Mouse (Mus musculus) hindbrain, embryonic 16.5 days (tissue): ENCODE results near the gene Sac3d1. TPM values are rescaled to one million over a fixed set of nuclear protein-coding genes. Genes with fewer than 3 reads are reported as not detected.
"Not testable (repeated sequence)": the region's sequence is repeated elsewhere in the genome, so short reads cannot be mapped to it uniquely, and the experiment has no call there.

ENCODE experiments used
- ATAC-seq: fragments of 200-750 bp; cut with Nextera tagmentation; 2 replicates; pipeline ENCODE4 v1.8.0; 2017; ENCODE audit warnings: moderate TSS enrichment, moderate library complexity
- H3K27ac ChIP-seq: fragments of 300-500 bp; sonication (generic); 2 replicates; pipeline ENCODE4 v1.5.1; 2014; ENCODE audit warnings: low read depth, mild to moderate bottlenecking, control low read depth, low read length, moderate library complexity
- H3K27me3 ChIP-seq: fragments of 300-500 bp; sonication (generic); replicated peaks from 2 replicates; pipeline ENCODE4 v1.6.1; 2014; ENCODE audit warnings: low read length; ENCODE audit not compliant: control insufficient read depth, insufficient read depth
- H3K36me3 ChIP-seq: fragments of 300-500 bp; sonication (generic); 2 replicates; pipeline ENCODE4 v1.6.1; 2014; ENCODE audit warnings: mild to moderate bottlenecking, low read length, moderate library complexity, mixed read lengths; ENCODE audit not compliant: control insufficient read depth, insufficient read depth
- H3K4me1 ChIP-seq: fragments of 300-500 bp; sonication (generic); 2 replicates; pipeline ENCODE4 v1.6.1; 2014; ENCODE audit warnings: low read depth, low read length; ENCODE audit not compliant: control insufficient read depth, insufficient read depth
- H3K4me2 ChIP-seq: fragments of 300-500 bp; sonication (generic); 2 replicates; pipeline ENCODE4 v1.6.1; 2014; ENCODE audit warnings: mild to moderate bottlenecking, low read length, control low read depth, moderate library complexity
- H3K4me3 ChIP-seq: fragments of 300-500 bp; sonication (generic); 2 replicates; pipeline ENCODE4 v1.5.1; 2014; ENCODE audit warnings: mild to moderate bottlenecking, low read length, control low read depth, moderate library complexity
- H3K9ac ChIP-seq: fragments of 300-500 bp; sonication (generic); 2 replicates; pipeline ENCODE4 v1.6.1; 2014; ENCODE audit warnings: low read depth, mild to moderate bottlenecking, control low read depth, low read length, moderate library complexity
- H3K9me3 ChIP-seq: fragments of 300-500 bp; sonication (generic); 2 replicates; pipeline ENCODE4 v1.6.1; 2014; ENCODE audit warnings: mild to moderate bottlenecking, low read length, moderate library complexity; ENCODE audit not compliant: control insufficient read depth
- WGBS: fragments of 180-500 bp; shearing (Covaris S2); extraction: QIAGEN DNeasy Blood & Tissue Kit; methylation state at CpG from one replicate; pipeline ENCODE4 v1.1.7; 2014; 5-methylcytosine and 5-hydroxymethylcytosine counted together
- polyA plus RNA-seq: library from polyadenylated mRNA; unstranded; fragments of >200 nt; fragmentation: Nextera tagmentation; extraction: Ambion mirVana; gene quantifications from 2 replicates; pipeline ENCODE4 v1.2.1, GENCODE M21; 2015

The Sac3d1 gene
- polyA plus RNA-seq, 1 experiment from 2014 or later, result 53.9 TPM

- 6% methylated on average over 16 of the region's 16 CpGs for WGBS
- no peak for ATAC-seq
- peak overlapping the region; percentile 69 for H3K4me2 ChIP-seq
- H3K9ac ChIP-seq, result peak overlapping the region; percentile 71
- peaks cover 11% of the 10 kb centered on the region for H3K4me1 ChIP-seq
- H3K27me3 ChIP-seq, result no peaks in the 10 kb centered on the region
- peak overlapping the region; percentile 53 for H3K4me3 ChIP-seq
- H3K36me3 ChIP-seq, result peaks cover 7% of the 10 kb centered on the region
- H3K9me3 ChIP-seq, result no peaks in the 10 kb centered on the region
- H3K27ac ChIP-seq, result peak overlapping the region; percentile 94
Observed at GRCm38 (mm10) chr19:6140374-6140677, 21.9 kb upstream of the Sac3d1 start.

- H3K9me3 ChIP-seq, result no peaks in the 10 kb centered on the region
- 90% methylated on average over 6 of the region's 6 CpGs for WGBS
- H3K27ac ChIP-seq, result no peak overlapping the region
- H3K9ac ChIP-seq, result peak overlapping the region; percentile 71
- H3K36me3 ChIP-seq, result peaks cover 8% of the 10 kb centered on the region
- peaks cover 11% of the 10 kb centered on the region for H3K4me1 ChIP-seq
- H3K4me3 ChIP-seq, result peak overlapping the region; percentile 53
- peak overlapping the region; percentile 69 for H3K4me2 ChIP-seq
- ATAC-seq, result no peak
- H3K27me3 ChIP-seq, result no peaks in the 10 kb centered on the region
Observed at GRCm38 (mm10) chr19:6139701-6140100, 21.3 kb upstream of the Sac3d1 start.

- Histone ChIP-seq H3K9ac (no peak overlapping the region), H3K4me2 (no peak overlapping the region), H3K4me1 (peaks cover 8% of the 10 kb centered on the region), H3K36me3 (peaks cover 8% of the 10 kb centered on the region), H3K9me3 (no peaks in the 10 kb centered on the region), H3K27ac (no peak overlapping the region), H3K27me3 (no peaks in the 10 kb centered on the region), H3K4me3 (no peak overlapping the region)
- no peak for ATAC-seq
- 87% methylated on average over 3 of the region's 3 CpGs for WGBS
Observed at GRCm38 (mm10) chr19:6136397-6136796, 17.9 kb upstream of the Sac3d1 start.

GRCm38 (mm10) chr19:6133197-6133596, 14.7 kb upstream of the Sac3d1 start:
- not testable (repeated sequence) for H3K36me3 ChIP-seq, H3K4me2 ChIP-seq, H3K4me1 ChIP-seq, H3K9me3 ChIP-seq, H3K27me3 ChIP-seq, H3K27ac ChIP-seq, H3K4me3 ChIP-seq, H3K9ac ChIP-seq
- ATAC-seq, result peak; percentile 15; the same call in 1 of the 2 replicates
- 60% methylated on average over 1 of the region's 1 CpGs for WGBS

- H3K27me3 ChIP-seq, result no peaks in the 10 kb centered on the region
- no peak overlapping the region for H3K9ac ChIP-seq
- H3K4me2 ChIP-seq, result no peak overlapping the region
- no peak overlapping the region for H3K27ac ChIP-seq
- no peaks in the 10 kb centered on the region for H3K4me1 ChIP-seq
- peaks cover 8% of the 10 kb centered on the region for H3K36me3 ChIP-seq
- ATAC-seq, result no peak
- H3K4me3 ChIP-seq, result no peak overlapping the region
- H3K9me3 ChIP-seq, result no peaks in the 10 kb centered on the region
- 78% methylated on average over 7 of the region's 7 CpGs for WGBS
Observed at GRCm38 (mm10) chr19:6132171-6132827, 13.8 kb upstream of the Sac3d1 start.

DNA sequence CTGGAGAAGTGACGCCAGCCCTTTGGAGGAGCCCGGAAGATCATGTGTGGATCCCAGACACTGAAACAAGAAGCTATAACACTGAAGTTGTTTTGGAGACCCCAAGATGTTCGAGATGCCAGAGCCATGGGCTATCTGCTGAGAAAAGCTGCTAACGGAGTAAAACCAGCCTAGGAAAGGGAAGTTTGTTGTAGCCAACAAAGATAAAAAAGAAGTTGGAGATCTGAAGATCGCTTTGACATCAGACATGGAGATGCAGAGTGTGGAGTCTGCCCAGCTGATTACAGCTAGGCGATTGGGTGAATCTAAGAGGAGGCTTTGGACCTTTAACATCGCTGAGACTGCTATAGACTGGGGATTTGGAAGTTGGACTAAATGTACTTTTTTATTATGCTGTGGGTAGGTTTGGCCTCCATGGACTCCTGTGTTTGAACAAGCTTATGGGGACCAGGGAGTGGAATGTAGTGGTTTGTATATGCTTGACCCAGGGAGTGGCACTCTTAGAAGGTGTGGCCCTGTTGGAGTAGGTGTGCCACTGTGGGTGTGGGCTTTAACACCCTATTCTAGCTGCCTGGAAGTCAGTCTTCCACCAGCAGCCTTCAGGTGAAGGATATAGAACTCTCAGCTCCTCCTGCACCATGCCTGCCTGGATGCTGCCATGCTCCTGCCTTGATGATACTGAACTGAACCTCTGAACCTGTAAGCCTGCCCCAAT, 12.1 kb upstream of the Sac3d1 start:
- not testable (repeated sequence) for H3K4me2 ChIP-seq, H3K9ac ChIP-seq, H3K27ac ChIP-seq, H3K36me3 ChIP-seq, H3K9me3 ChIP-seq, H3K4me1 ChIP-seq, H3K27me3 ChIP-seq, H3K4me3 ChIP-seq, ATAC-seq
- WGBS, result 82% methylated on average over 7 of the region's 7 CpGs

GRCm38 (mm10) chr19:6127760-6128341, 9.4 kb upstream of the Sac3d1 start, which contains the start of gene Snx15:
Gene Snx15, minus strand, starts transcription at chr19:6128304.
- Histone ChIP-seq H3K9ac (peak within 1 kb of the TSS; percentile 75), H3K4me1 (no peaks in the 10 kb centered on the region), H3K9me3 (no peaks in the 10 kb centered on the region), H3K4me3 (peak within 1 kb of the TSS; percentile 61), H3K4me2 (peak within 1 kb of the TSS; percentile 61), H3K36me3 (no peaks in the 10 kb centered on the region), H3K27ac (peak within 1 kb of the TSS; percentile 91), H3K27me3 (no peaks in the 10 kb centered on the region)
- WGBS, result under 1% methylated on average over 32 of the region's 32 CpGs
- peak; percentile 96 for ATAC-seq

DNA sequence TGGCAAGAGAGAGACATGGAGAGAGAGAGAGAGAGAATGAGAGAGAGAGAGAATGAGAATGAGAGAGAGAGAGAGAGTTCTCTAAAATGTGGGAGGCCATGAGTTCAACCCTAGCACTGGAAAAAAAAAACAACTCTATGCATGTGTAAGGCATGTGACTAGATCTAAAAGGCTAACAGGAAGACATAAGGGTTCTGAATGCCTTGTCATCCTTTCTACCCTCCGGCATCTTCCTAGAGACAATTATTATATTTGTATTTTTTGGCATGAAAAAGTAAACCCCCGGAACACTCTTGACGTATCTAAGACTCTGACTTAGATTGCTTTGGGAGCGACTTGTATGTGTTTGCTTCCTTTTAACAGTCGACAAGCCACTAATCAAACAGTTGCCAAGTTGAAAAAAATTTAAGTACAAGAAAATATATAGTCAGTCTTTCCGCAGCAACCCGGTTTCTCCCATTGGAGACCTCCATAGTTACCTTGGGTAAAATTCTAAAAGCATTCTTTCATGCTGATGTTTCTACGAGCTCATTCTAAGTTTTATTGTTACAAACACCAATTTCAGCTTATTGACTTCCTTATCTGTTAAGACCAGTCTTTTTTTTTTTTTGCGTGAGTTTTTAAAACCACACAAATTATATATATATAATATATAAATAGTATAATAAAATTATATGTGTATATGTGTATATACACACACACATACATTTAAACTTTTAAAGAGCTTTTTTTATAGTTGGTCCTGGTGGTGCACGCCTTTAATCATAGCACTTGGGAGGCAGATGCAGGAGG, 8.5 kb upstream of the Sac3d1 start:
- ATAC-seq, result no peak
- H3K27me3 ChIP-seq, result no peaks in the 10 kb centered on the region
- H3K4me1 ChIP-seq, result no peaks in the 10 kb centered on the region
- H3K4me3 ChIP-seq, result peak overlapping the region; percentile 61
- peak overlapping the region; percentile 75; the same call in 1 of the 2 replicates for H3K9ac ChIP-seq
- 72% methylated on average over 10 of the region's 10 CpGs for WGBS
- peak overlapping the region; percentile 61 for H3K4me2 ChIP-seq
- no peaks in the 10 kb centered on the region for H3K9me3 ChIP-seq
- peak overlapping the region; percentile 91; the same call in 1 of the 2 replicates for H3K27ac ChIP-seq
- H3K36me3 ChIP-seq, result no peaks in the 10 kb centered on the region

DNA sequence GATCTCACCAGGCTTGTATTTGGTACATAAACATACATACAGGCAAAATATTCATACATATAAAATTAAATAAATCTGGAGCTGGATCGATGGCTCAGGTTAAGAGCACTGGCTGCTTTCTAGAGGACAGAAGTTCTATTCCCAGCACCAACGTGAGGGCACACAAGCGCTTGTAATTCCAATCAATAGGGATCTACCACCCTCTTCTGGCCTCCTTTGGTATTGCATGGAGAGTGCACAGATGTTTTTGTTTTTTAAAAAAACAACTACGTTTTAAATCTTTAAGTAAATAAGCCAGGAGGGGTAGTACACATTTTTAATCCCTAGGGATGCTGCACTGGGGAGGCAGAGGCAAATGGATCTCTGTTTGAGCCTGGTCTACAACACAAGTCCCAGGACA, 7.8 kb upstream of the Sac3d1 start:
- no peak overlapping the region for H3K27ac ChIP-seq
- no peak overlapping the region for H3K9ac ChIP-seq
- H3K36me3 ChIP-seq, result no peaks in the 10 kb centered on the region
- H3K4me3 ChIP-seq, result no peak overlapping the region
- H3K27me3 ChIP-seq, result no peaks in the 10 kb centered on the region
- no peaks in the 10 kb centered on the region for H3K4me1 ChIP-seq
- H3K4me2 ChIP-seq, result no peak overlapping the region
- H3K9me3 ChIP-seq, result no peaks in the 10 kb centered on the region
- no peak for ATAC-seq
- 19% methylated on average over 4 of the region's 4 CpGs for WGBS
